Mouse (Mus musculus) hindbrain, embryonic 16.5 days (tissue): ENCODE data around the gene Scn8a. TPM values are rescaled to one million over a fixed set of nuclear protein-coding genes. Genes with fewer than 3 reads are reported as not detected.
A peak's percentile ranks its signal among the peaks of the same experiment; 100 is the strongest.

ENCODE experiments used
- ATAC-seq: fragments of 200-750 bp; cut with Nextera tagmentation; 2 replicates; pipeline ENCODE4 v1.8.0; 2017; ENCODE audit warnings: moderate TSS enrichment, moderate library complexity
- H3K27ac ChIP-seq: fragments of 300-500 bp; sonication (generic); 2 replicates; pipeline ENCODE4 v1.5.1; 2014; ENCODE audit warnings: low read depth, mild to moderate bottlenecking, control low read depth, low read length, moderate library complexity
- H3K27me3 ChIP-seq: fragments of 300-500 bp; sonication (generic); replicated peaks from 2 replicates; pipeline ENCODE4 v1.6.1; 2014; ENCODE audit warnings: low read length; ENCODE audit not compliant: control insufficient read depth, insufficient read depth
- H3K36me3 ChIP-seq: fragments of 300-500 bp; sonication (generic); 2 replicates; pipeline ENCODE4 v1.6.1; 2014; ENCODE audit warnings: mild to moderate bottlenecking, low read length, moderate library complexity, mixed read lengths; ENCODE audit not compliant: control insufficient read depth, insufficient read depth
- H3K4me1 ChIP-seq: fragments of 300-500 bp; sonication (generic); 2 replicates; pipeline ENCODE4 v1.6.1; 2014; ENCODE audit warnings: low read depth, low read length; ENCODE audit not compliant: control insufficient read depth, insufficient read depth
- H3K4me2 ChIP-seq: fragments of 300-500 bp; sonication (generic); 2 replicates; pipeline ENCODE4 v1.6.1; 2014; ENCODE audit warnings: mild to moderate bottlenecking, low read length, control low read depth, moderate library complexity
- H3K4me3 ChIP-seq: fragments of 300-500 bp; sonication (generic); 2 replicates; pipeline ENCODE4 v1.5.1; 2014; ENCODE audit warnings: mild to moderate bottlenecking, low read length, control low read depth, moderate library complexity
- H3K9ac ChIP-seq: fragments of 300-500 bp; sonication (generic); 2 replicates; pipeline ENCODE4 v1.6.1; 2014; ENCODE audit warnings: low read depth, mild to moderate bottlenecking, control low read depth, low read length, moderate library complexity
- H3K9me3 ChIP-seq: fragments of 300-500 bp; sonication (generic); 2 replicates; pipeline ENCODE4 v1.6.1; 2014; ENCODE audit warnings: mild to moderate bottlenecking, low read length, moderate library complexity; ENCODE audit not compliant: control insufficient read depth
- WGBS: fragments of 180-500 bp; shearing (Covaris S2); extraction: QIAGEN DNeasy Blood & Tissue Kit; methylation state at CpG from one replicate; pipeline ENCODE4 v1.1.7; 2014; 5-methylcytosine and 5-hydroxymethylcytosine counted together
- polyA plus RNA-seq: library from polyadenylated mRNA; unstranded; fragments of >200 nt; fragmentation: Nextera tagmentation; extraction: Ambion mirVana; gene quantifications from 2 replicates; pipeline ENCODE4 v1.2.1, GENCODE M21; 2015

The Scn8a gene
- polyA plus RNA-seq, 1 experiment from 2014 or later: 11.6 TPM

- no peak for ATAC-seq
- WGBS: 85% methylated on average over 8 of the region's 8 CpGs
- H3K36me3 ChIP-seq: no peaks in the 10 kb centered on the region
Observed at GRCm38 (mm10) chr15:100836729-100837128, 32.9 kb upstream of the Scn8a start.

GRCm38 (mm10) chr15:100838607-100839207 is 31.0 kb upstream of the Scn8a start:
- 36% methylated on average over 12 of the region's 12 CpGs for WGBS
- Histone ChIP-seq H3K9ac (no peak overlapping the region), H3K27me3 (no peaks in the 10 kb centered on the region), H3K27ac (no peak overlapping the region), H3K4me2 (no peak overlapping the region), H3K9me3 (peaks cover 4% of the 10 kb centered on the region; the same call in 1 of the 2 replicates), H3K4me3 (no peak overlapping the region), H3K36me3 (no peaks in the 10 kb centered on the region), H3K4me1 (no peaks in the 10 kb centered on the region)
- peak; percentile 65; the same call in 1 of the 2 replicates for ATAC-seq

More at GRCm38 (mm10) chr15:100836729-100837128, 32.9 kb upstream of the Scn8a start:
- no peak overlapping the region for H3K9ac ChIP-seq
- H3K4me3 ChIP-seq: no peak overlapping the region
- peaks cover 4% of the 10 kb centered on the region; the same call in 1 of the 2 replicates for H3K9me3 ChIP-seq
- no peak overlapping the region for H3K27ac ChIP-seq
- no peaks in the 10 kb centered on the region for H3K27me3 ChIP-seq
- no peak overlapping the region for H3K4me2 ChIP-seq
- H3K4me1 ChIP-seq: no peaks in the 10 kb centered on the region

GRCm38 (mm10) chr15:100844336-100844735 is 25.3 kb upstream of the Scn8a start:
- Histone ChIP-seq H3K27me3 (no peaks in the 10 kb centered on the region), H3K9ac (no peak overlapping the region), H3K9me3 (peaks cover 3% of the 10 kb centered on the region; the same call in 1 of the 2 replicates), H3K4me2 (no peak overlapping the region), H3K4me1 (peaks cover 6% of the 10 kb centered on the region; the same call in 1 of the 2 replicates), H3K36me3 (no peaks in the 10 kb centered on the region), H3K27ac (no peak overlapping the region), H3K4me3 (no peak overlapping the region)
- 80% methylated on average over 7 of the region's 7 CpGs for WGBS
- no peak for ATAC-seq

GRCm38 (mm10) chr15:100845049-100845879 is 24.4 kb upstream of the Scn8a start:
- no peak overlapping the region for H3K27ac ChIP-seq
- WGBS: 40% methylated on average over 26 of the region's 26 CpGs

GRCm38 (mm10) chr15:100847193-100847592 is 22.5 kb upstream of the Scn8a start:
- Histone ChIP-seq H3K4me2 (no peak overlapping the region), H3K9ac (no peak overlapping the region), H3K4me1 (peaks cover 6% of the 10 kb centered on the region; the same call in 1 of the 2 replicates), H3K27me3 (no peaks in the 10 kb centered on the region), H3K27ac (no peak overlapping the region), H3K9me3 (peaks cover 3% of the 10 kb centered on the region; the same call in 1 of the 2 replicates), H3K4me3 (no peak overlapping the region), H3K36me3 (no peaks in the 10 kb centered on the region)
- WGBS: 92% methylated on average over 6 of the region's 6 CpGs
- no peak for ATAC-seq

More at GRCm38 (mm10) chr15:100845049-100845879, 24.4 kb upstream of the Scn8a start:
- H3K9me3 ChIP-seq: peaks cover 3% of the 10 kb centered on the region; the same call in 1 of the 2 replicates
- H3K4me3 ChIP-seq: no peak overlapping the region
- peaks cover 6% of the 10 kb centered on the region; the same call in 1 of the 2 replicates for H3K4me1 ChIP-seq
- no peaks in the 10 kb centered on the region for H3K27me3 ChIP-seq
- ATAC-seq: peak; percentile 58; the same call in 1 of the 2 replicates
- H3K36me3 ChIP-seq: no peaks in the 10 kb centered on the region
- no peak overlapping the region for H3K4me2 ChIP-seq
- H3K9ac ChIP-seq: no peak overlapping the region

GRCm38 (mm10) chr15:100857586-100857985 is 12.1 kb upstream of the Scn8a start:
- no peak overlapping the region for H3K9ac ChIP-seq

GRCm38 (mm10) chr15:100860856-100861255 is 8.8 kb upstream of the Scn8a start:
- Histone ChIP-seq H3K9me3 (no peaks in the 10 kb centered on the region), H3K36me3 (no peaks in the 10 kb centered on the region), H3K27ac (no peak overlapping the region), H3K4me1 (no peaks in the 10 kb centered on the region), H3K27me3 (no peaks in the 10 kb centered on the region), H3K9ac (no peak overlapping the region), H3K4me2 (no peak overlapping the region), H3K4me3 (no peak overlapping the region)
- WGBS: 44% methylated on average over 5 of the region's 5 CpGs
- no peak for ATAC-seq

More at GRCm38 (mm10) chr15:100857586-100857985, 12.1 kb upstream of the Scn8a start:
- WGBS: 72% methylated on average over 3 of the region's 3 CpGs
- H3K4me1 ChIP-seq: no peaks in the 10 kb centered on the region
- H3K36me3 ChIP-seq: no peaks in the 10 kb centered on the region
- no peak overlapping the region for H3K4me2 ChIP-seq
- H3K27me3 ChIP-seq: no peaks in the 10 kb centered on the region
- H3K9me3 ChIP-seq: no peaks in the 10 kb centered on the region
- no peak overlapping the region for H3K4me3 ChIP-seq
- no peak overlapping the region for H3K27ac ChIP-seq
- no peak for ATAC-seq

- no peak for ATAC-seq
- H3K4me3 ChIP-seq: no peak overlapping the region
- no peak overlapping the region for H3K9ac ChIP-seq
- H3K36me3 ChIP-seq: no peaks in the 10 kb centered on the region
- peaks cover 9% of the 10 kb centered on the region for H3K4me1 ChIP-seq
- no peak overlapping the region for H3K27ac ChIP-seq
- no peaks in the 10 kb centered on the region for H3K9me3 ChIP-seq
- H3K4me2 ChIP-seq: no peak overlapping the region
- no peaks in the 10 kb centered on the region; the same call in 1 of the 2 replicates for H3K27me3 ChIP-seq
- WGBS: 35% methylated on average over 3 of the region's 3 CpGs
Observed at GRCm38 (mm10) chr15:100865556-100865955, 4.1 kb upstream of the Scn8a start.
